Mouse (Mus musculus) gastrocnemius, postnatal 36 days (tissue): ENCODE results near the gene Epha10. TPM values are rescaled to one million over a fixed set of nuclear protein-coding genes. Genes with fewer than 3 reads are reported as not detected.

Experiments
- DNase-seq, 2 experiments: peaks; one replicate each; pipeline ENCODE4 v3.0.0; 2022
- intact Hi-C: fragments of 180-260 bp; cut with DNase I; formaldehyde crosslinking; loops from one replicate; pipeline ENCODE4 v1.15.1; 2025
- total RNA-seq, 2 experiments: library from RNA; stranded (reverse); gene quantifications; 2 replicates each; pipeline ENCODE4 v1.2.3; 2021

The Epha10 gene
- total RNA-seq, 2 experiments from 2014 or later = not detected

DNA sequence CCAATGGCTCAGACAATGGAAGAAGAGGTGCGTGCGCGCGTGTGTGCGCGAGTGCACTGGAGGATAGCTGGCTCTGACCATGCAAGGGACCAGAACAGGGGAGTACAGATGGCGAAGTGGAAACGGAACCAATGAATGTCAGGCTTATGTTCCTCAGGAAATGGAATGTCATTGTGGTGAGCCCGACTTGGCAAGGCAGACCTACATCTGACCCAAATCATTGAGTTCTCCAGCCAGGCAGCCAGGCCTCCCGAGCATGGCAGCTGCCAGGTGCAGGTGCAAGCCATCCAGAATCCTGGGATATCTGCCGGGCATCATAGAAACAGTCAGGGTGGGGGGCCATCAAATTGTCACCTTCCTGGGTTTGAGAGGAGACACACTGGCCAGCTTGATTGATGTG lies 80.2 kb downstream of the Epha10 start:
- intact Hi-C loops = no loop called here
- no peak for DNase-seq

DNA sequence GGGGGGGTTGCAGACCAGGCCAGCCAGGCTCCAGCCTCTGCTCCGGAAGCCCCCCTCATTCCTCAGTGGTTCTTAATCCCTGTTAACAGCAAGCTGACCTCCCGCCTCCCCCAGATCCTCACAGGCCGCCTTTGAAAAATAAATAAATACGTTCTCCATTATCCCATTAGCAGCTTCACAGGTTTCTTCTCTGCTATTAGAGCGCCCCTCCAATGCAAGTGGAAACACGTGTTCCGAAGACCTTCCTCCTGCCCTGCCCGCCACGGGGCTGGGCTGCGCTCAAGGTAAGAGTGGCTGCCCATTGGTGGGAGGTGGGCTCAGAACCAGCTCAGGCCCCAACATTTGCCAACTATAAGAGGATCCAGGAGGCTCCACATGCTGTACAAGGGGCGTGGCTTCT lies 81.9 kb downstream of the Epha10 start:
- intact Hi-C loops = no loop called here
- no peak for DNase-seq

DNA sequence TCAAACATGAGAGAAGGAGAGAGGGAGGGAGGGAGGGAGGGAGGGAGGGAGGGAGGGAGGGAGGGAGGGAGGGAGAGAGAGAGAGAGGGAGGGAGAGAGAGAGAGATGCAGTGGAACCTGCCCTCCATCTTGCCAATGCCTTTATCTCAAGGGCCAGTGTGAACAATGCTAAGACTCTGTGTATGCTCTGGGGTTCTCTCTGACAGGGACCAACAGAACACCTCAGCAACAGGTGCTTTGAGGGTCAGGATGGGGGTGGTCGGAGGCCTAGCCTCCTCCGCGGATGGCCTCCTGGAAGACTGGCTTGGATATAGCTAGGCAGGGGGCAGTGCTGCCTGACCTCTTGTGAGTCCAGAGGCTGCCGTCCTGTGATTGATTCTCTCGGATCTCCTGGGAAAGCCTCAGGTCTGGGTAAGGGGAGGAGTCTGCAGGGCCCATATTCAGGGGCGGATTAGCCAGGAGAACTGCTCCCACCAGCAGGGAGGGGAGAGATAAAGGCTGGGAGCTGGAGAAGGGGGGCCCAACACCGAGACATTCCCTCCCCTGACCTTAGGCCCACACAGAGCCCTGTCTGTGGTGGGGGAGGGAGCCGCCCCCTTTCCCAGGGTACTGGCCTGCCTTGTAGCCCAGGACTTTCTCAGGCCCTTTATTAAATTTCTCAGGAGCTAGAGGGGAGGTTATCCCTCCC lies 84.4 kb downstream of the Epha10 start:
- intact Hi-C loops = no loop called here
- DNase-seq = no peak

Other genes starting within 250 kb of the Epha10 start
- gene Pou3f1, start 224.1 kb upstream of the Epha10 start, total RNA-seq = under 1 TPM; 0.31 to 0.52 TPM
- 10 to 100 TPM; 15.4 to 16.7 TPM for gene Utp11, start 187.3 kb upstream of the Epha10 start, total RNA-seq
- 100 to 1,000 TPM; 216 to 338 TPM for gene Fhl3, start 180.2 kb upstream of the Epha10 start, total RNA-seq
- gene Sf3a3, start 166.1 kb upstream of the Epha10 start, total RNA-seq = 10 to 100 TPM; 10.1 to 12.8 TPM
- 10 to 100 TPM; 10.8 to 11.0 TPM for gene Inpp5b, start 139.0 kb upstream of the Epha10 start, total RNA-seq
- 10 to 100 TPM; 11.6 to 12.2 TPM for gene Mtf1, start 78.8 kb upstream of the Epha10 start, total RNA-seq
- 1 to 10 TPM; 6.1 to 9.4 TPM for gene Yrdc, start 30.2 kb upstream of the Epha10 start, total RNA-seq
- 10 to 100 TPM; 19.6 to 20.4 TPM for gene 1110065P20Rik, start 29.7 kb upstream of the Epha10 start, total RNA-seq
- gene Maneal, start 18.7 kb upstream of the Epha10 start, total RNA-seq = under 1 TPM; 0.39 to 0.43 TPM
- 1 to 10 TPM; 5.9 to 6.0 TPM for gene 9930104L06Rik, start 56.1 kb downstream of the Epha10 start, total RNA-seq
- 1 to 10 TPM in 1 of 2 experiments, under 1 TPM in 1; 0.64 to 1.0 TPM for gene Cdca8, start 58.4 kb downstream of the Epha10 start, total RNA-seq
- gene Rspo1, start 105.5 kb downstream of the Epha10 start, total RNA-seq = under 1 TPM in 1 of 2 experiments, not detected in 1; 0.49 TPM
- gene Gnl2, start 135.7 kb downstream of the Epha10 start, total RNA-seq = 10 to 100 TPM; 21.3 to 31.4 TPM
- gene Dnali1, start 184.8 kb downstream of the Epha10 start, total RNA-seq = not detected
- gene Snip1, start 185.8 kb downstream of the Epha10 start, total RNA-seq = 1 to 10 TPM; 3.5 to 4.1 TPM
- 10 to 100 TPM in 1 of 2 experiments, 1 to 10 TPM in 1; 7.6 to 10.5 TPM for gene Meaf6, start 204.2 kb downstream of the Epha10 start, total RNA-seq
- 1 to 10 TPM; 1.9 to 3.0 TPM for gene Zc3h12a, start 246.9 kb downstream of the Epha10 start, total RNA-seq